Mouse (Mus musculus): ENCODE data around the gene Draxin. TPM values are rescaled to one million over a fixed set of nuclear protein-coding genes. Genes with fewer than 3 reads are reported as not detected.

The Draxin gene
- polyA plus RNA-seq, 1 experiment from 2014 or later: 0.03 TPM

- no peaks in the 10 kb centered on the region for H3K36me3 ChIP-seq (ENCODE audit: control insufficient read depth, insufficient read depth)
- no peaks in the 10 kb centered on the region for H3K4me1 ChIP-seq (replicated peaks; ENCODE audit: control insufficient read depth, insufficient read depth, low read length)
- peak; percentile 99 for TF ChIP-seq CTCF (IDR thresholded peaks at IDR 0.05; ENCODE audit: low read depth)
- H3K4me2 ChIP-seq (replicated peaks; ENCODE audit: low read depth): peak overlapping the region; percentile 39
- WGBS: 3% methylated on average over 15 of the region's 15 CpGs
- no peaks in the 10 kb centered on the region for H3K9me3 ChIP-seq (ENCODE audit: control insufficient read depth)
- peak; percentile 53 for ATAC-seq
- H3K9ac ChIP-seq (ENCODE audit: low read depth, low read length): no peak overlapping the region
- no peak overlapping the region for H3K27ac ChIP-seq (ENCODE audit: low read depth, low read length)
- no peaks in the 10 kb centered on the region for H3K27me3 ChIP-seq (replicated peaks; ENCODE audit: control insufficient read depth, insufficient read depth, low read length)
- no peak overlapping the region for H3K4me3 ChIP-seq (ENCODE audit: low read depth, low read length)
Measured at GRCm38 (mm10) chr4:148114758-148115391, 15.6 kb downstream of the Draxin start.

DNA sequence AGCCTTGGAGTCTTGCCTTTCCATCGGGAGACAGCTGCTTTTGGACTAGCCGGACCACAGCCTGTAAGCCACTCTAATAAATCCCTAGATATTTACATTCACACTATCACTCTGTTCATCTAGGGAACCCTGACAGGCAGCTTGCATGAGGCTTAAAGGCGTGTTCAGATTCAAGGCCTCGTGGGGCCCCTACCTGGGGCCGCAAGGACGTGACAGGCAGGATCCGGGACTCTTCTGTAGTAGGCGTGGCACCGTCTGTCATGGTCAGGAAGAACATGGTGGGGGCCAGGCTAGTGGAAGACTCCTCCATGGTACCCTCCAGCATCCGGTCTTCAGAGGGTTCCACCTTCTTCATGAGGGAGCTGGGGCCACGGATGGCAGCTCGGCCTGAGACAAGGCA, 18.0 kb downstream of the Draxin start:
- Histone ChIP-seq H3K9ac (ENCODE audit: low read depth, low read length) (no peak overlapping the region), H3K36me3 (ENCODE audit: control insufficient read depth, insufficient read depth) (no peaks in the 10 kb centered on the region), H3K27ac (ENCODE audit: low read depth, low read length) (no peak overlapping the region), H3K9me3 (ENCODE audit: control insufficient read depth) (no peaks in the 10 kb centered on the region), H3K27me3 (replicated peaks; ENCODE audit: control insufficient read depth, insufficient read depth, low read length) (no peaks in the 10 kb centered on the region), H3K4me1 (replicated peaks; ENCODE audit: control insufficient read depth, insufficient read depth, low read length) (no peaks in the 10 kb centered on the region), H3K4me3 (ENCODE audit: low read depth, low read length) (no peak overlapping the region), H3K4me2 (replicated peaks; ENCODE audit: low read depth) (peak overlapping the region; percentile 21)
- WGBS: 48% methylated on average over 12 of the region's 12 CpGs
- peak; percentile 42; the same call in 1 of the 2 replicates for ATAC-seq
- TF ChIP-seq CTCF (IDR thresholded peaks at IDR 0.05; ENCODE audit: low read depth): no peak

- H3K4me3 ChIP-seq (ENCODE audit: low read depth, low read length): no peak overlapping the region
- no peak overlapping the region for H3K27ac ChIP-seq (ENCODE audit: low read depth, low read length)
- no peaks in the 10 kb centered on the region for H3K27me3 ChIP-seq (replicated peaks; ENCODE audit: control insufficient read depth, insufficient read depth, low read length)
- TF ChIP-seq CTCF (IDR thresholded peaks at IDR 0.05; ENCODE audit: low read depth): no peak
- no peaks in the 10 kb centered on the region for H3K9me3 ChIP-seq (ENCODE audit: control insufficient read depth)
- H3K4me1 ChIP-seq (replicated peaks; ENCODE audit: control insufficient read depth, insufficient read depth, low read length): no peaks in the 10 kb centered on the region
- ATAC-seq: no peak
- WGBS: 62% methylated on average over 5 of the region's 5 CpGs
- H3K9ac ChIP-seq (ENCODE audit: low read depth, low read length): no peak overlapping the region
- no peaks in the 10 kb centered on the region for H3K36me3 ChIP-seq (ENCODE audit: control insufficient read depth, insufficient read depth)
- no peak overlapping the region for H3K4me2 ChIP-seq (replicated peaks; ENCODE audit: low read depth)
Measured at GRCm38 (mm10) chr4:148109215-148109614, 21.3 kb downstream of the Draxin start.

GRCm38 (mm10) chr4:148108565-148109100, 21.9 kb downstream of the Draxin start:
- H3K4me2 ChIP-seq (replicated peaks; ENCODE audit: low read depth): no peak overlapping the region
- H3K36me3 ChIP-seq (ENCODE audit: control insufficient read depth, insufficient read depth): no peaks in the 10 kb centered on the region
- no peak overlapping the region for H3K9ac ChIP-seq (ENCODE audit: low read depth, low read length)
- no peaks in the 10 kb centered on the region for H3K9me3 ChIP-seq (ENCODE audit: control insufficient read depth)
- no peaks in the 10 kb centered on the region for H3K4me1 ChIP-seq (replicated peaks; ENCODE audit: control insufficient read depth, insufficient read depth, low read length)
- no peak overlapping the region for H3K4me3 ChIP-seq (ENCODE audit: low read depth, low read length)
- no peak overlapping the region for H3K27ac ChIP-seq (ENCODE audit: low read depth, low read length)
- ATAC-seq: no peak
- no peak for TF ChIP-seq CTCF (IDR thresholded peaks at IDR 0.05; ENCODE audit: low read depth)
- WGBS: 56% methylated on average over 7 of the region's 7 CpGs
- no peaks in the 10 kb centered on the region for H3K27me3 ChIP-seq (replicated peaks; ENCODE audit: control insufficient read depth, insufficient read depth, low read length)

- no peak for ATAC-seq
- H3K9ac ChIP-seq (ENCODE audit: low read depth, low read length): no peak overlapping the region
- 43% methylated on average over 22 of the region's 22 CpGs for WGBS
- H3K4me2 ChIP-seq (replicated peaks; ENCODE audit: low read depth): no peak overlapping the region
- no peak overlapping the region for H3K27ac ChIP-seq (ENCODE audit: low read depth, low read length)
- H3K4me1 ChIP-seq (replicated peaks; ENCODE audit: control insufficient read depth, insufficient read depth, low read length): no peaks in the 10 kb centered on the region
- no peaks in the 10 kb centered on the region for H3K36me3 ChIP-seq (ENCODE audit: control insufficient read depth, insufficient read depth)
- H3K4me3 ChIP-seq (ENCODE audit: low read depth, low read length): no peak overlapping the region
- no peaks in the 10 kb centered on the region for H3K9me3 ChIP-seq (ENCODE audit: control insufficient read depth)
- TF ChIP-seq CTCF (IDR thresholded peaks at IDR 0.05; ENCODE audit: low read depth): no peak
- no peaks in the 10 kb centered on the region for H3K27me3 ChIP-seq (replicated peaks; ENCODE audit: control insufficient read depth, insufficient read depth, low read length)
Measured at GRCm38 (mm10) chr4:148107621-148108291, 22.7 kb downstream of the Draxin start.

DNA sequence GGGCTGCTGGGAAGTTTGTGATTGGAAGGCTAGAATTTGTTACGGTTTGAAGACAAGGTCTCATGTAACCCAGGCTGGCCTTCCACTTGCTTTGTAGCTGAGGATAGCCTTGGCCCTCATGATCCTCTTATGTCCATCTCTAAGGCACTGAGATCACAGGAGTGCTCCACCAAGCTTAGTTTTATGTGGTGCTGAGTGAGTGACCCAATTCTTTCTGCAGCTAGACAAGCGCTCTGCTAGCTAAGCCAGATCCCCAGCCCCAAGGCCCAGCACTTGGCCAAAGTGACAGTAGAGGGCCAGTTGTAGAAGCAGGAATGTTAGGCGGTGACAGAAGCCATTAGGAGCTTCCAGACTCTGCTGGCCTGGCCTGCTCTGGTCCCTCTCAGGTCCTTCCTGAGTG, 26.4 kb downstream of the Draxin start:
- Histone ChIP-seq H3K4me2 (replicated peaks; ENCODE audit: low read depth) (no peak overlapping the region), H3K36me3 (ENCODE audit: control insufficient read depth, insufficient read depth) (no peaks in the 10 kb centered on the region), H3K27me3 (replicated peaks; ENCODE audit: control insufficient read depth, insufficient read depth, low read length) (no peaks in the 10 kb centered on the region), H3K27ac (ENCODE audit: low read depth, low read length) (no peak overlapping the region), H3K9ac (ENCODE audit: low read depth, low read length) (no peak overlapping the region), H3K4me3 (ENCODE audit: low read depth, low read length) (no peak overlapping the region), H3K9me3 (ENCODE audit: control insufficient read depth) (no peaks in the 10 kb centered on the region), H3K4me1 (replicated peaks; ENCODE audit: control insufficient read depth, insufficient read depth, low read length) (no peaks in the 10 kb centered on the region)
- WGBS: 90% methylated on average over 3 of the region's 3 CpGs
- no peak for ATAC-seq
- TF ChIP-seq CTCF (IDR thresholded peaks at IDR 0.05; ENCODE audit: low read depth): no peak

Data from intestine, postnatal 0 days (tissue).